Mouse (Mus musculus) intestine, embryonic 14.5 days (tissue): Measurements from ENCODE around the gene Prr36. TPM values are rescaled to one million over a fixed set of nuclear protein-coding genes. Genes with fewer than 3 reads are reported as not detected.
A peak's percentile ranks its signal among the peaks of the same experiment; 100 is the strongest.
"Not testable (repeated sequence)": the region's sequence is repeated elsewhere in the genome, so short reads cannot be mapped to it uniquely, and the experiment has no call there.

Experiments used
- ATAC-seq: fragments of 200-750 bp; cut with Nextera tagmentation; replicated peaks from 2 replicates; pipeline ENCODE4 v1.8.0; 2017; ENCODE audit warnings: low read depth, moderate number of reproducible peaks, moderate TSS enrichment, moderate library complexity; ENCODE audit not compliant: low FRiP score, low TSS enrichment
- DNase-seq: peaks from one replicate; pipeline ENCODE4 v3.0.0-alpha.2; 2018; ENCODE audit warnings: low spot score
- H3K27ac ChIP-seq: fragments of 300-500 bp; sonication (generic); 2 replicates; pipeline ENCODE4 v1.5.1; 2014; ENCODE audit warnings: low read depth, mild to moderate bottlenecking, control low read depth
- H3K27me3 ChIP-seq: fragments of 300-500 bp; sonication (generic); replicated peaks from 2 replicates; pipeline ENCODE4 v1.6.1; 2014; ENCODE audit warnings: low read length, control low read depth; ENCODE audit not compliant: control insufficient read depth, insufficient read depth
- H3K36me3 ChIP-seq: fragments of 300-500 bp; sonication (generic); 2 replicates; pipeline ENCODE4 v1.6.1; 2014; ENCODE audit warnings: low read length, control low read depth; ENCODE audit not compliant: control insufficient read depth, insufficient read depth
- H3K4me1 ChIP-seq: fragments of 300-500 bp; sonication (generic); replicated peaks from 2 replicates; pipeline ENCODE4 v1.6.1; 2014; ENCODE audit warnings: low read length, control low read depth, mixed read lengths; ENCODE audit not compliant: control insufficient read depth, insufficient read depth
- H3K4me2 ChIP-seq: fragments of 300-500 bp; sonication (generic); 2 replicates; pipeline ENCODE4 v1.6.1; 2014; ENCODE audit warnings: low read length
- H3K4me3 ChIP-seq: fragments of 300-500 bp; sonication (generic); 2 replicates; pipeline ENCODE4 v1.5.1; 2014; ENCODE audit warnings: low read depth, low read length, control low read depth, mixed read lengths
- H3K9ac ChIP-seq: fragments of 300-500 bp; sonication (generic); 2 replicates; pipeline ENCODE4 v1.6.1; 2014; ENCODE audit warnings: mild to moderate bottlenecking, low read length
- H3K9me3 ChIP-seq: fragments of 300-500 bp; sonication (generic); 2 replicates; pipeline ENCODE4 v1.6.1; 2016; ENCODE audit warnings: low read length, control low read depth; ENCODE audit not compliant: control insufficient read depth
- WGBS: fragments of 180-500 bp; shearing (Covaris S2); extraction: QIAGEN DNeasy Blood & Tissue Kit; methylation state at CpG from one replicate; pipeline ENCODE4 v1.1.7; 2014; 5-methylcytosine and 5-hydroxymethylcytosine counted together
- polyA plus RNA-seq: library from polyadenylated mRNA; unstranded; fragments of >200 nt; fragmentation: Nextera tagmentation; extraction: Ambion mirVana; gene quantifications from 2 replicates; pipeline ENCODE4 v1.2.1, GENCODE M21; 2014

The Prr36 gene
- polyA plus RNA-seq, 1 experiment from 2014 or later: 5.4 TPM

GRCm38 (mm10) chr8:4256911-4257310 is 39.7 kb upstream of the Prr36 start:
- ATAC-seq (no peak), DNase-seq (no peak)
- Histone ChIP-seq H3K36me3 (peaks cover 47% of the 10 kb centered on the region), H3K4me3 (no peak overlapping the region), H3K27me3 (no peaks in the 10 kb centered on the region), H3K9me3 (no peaks in the 10 kb centered on the region), H3K9ac (no peak overlapping the region), H3K4me1 (peaks cover 24% of the 10 kb centered on the region), H3K4me2 (0 out of 2 replicates have a peak overlapping the region, but pooled peaks have one; percentile 11), H3K27ac (peak overlapping the region; percentile 45)
- WGBS: 55% methylated on average over 4 of the region's 4 CpGs

DNA sequence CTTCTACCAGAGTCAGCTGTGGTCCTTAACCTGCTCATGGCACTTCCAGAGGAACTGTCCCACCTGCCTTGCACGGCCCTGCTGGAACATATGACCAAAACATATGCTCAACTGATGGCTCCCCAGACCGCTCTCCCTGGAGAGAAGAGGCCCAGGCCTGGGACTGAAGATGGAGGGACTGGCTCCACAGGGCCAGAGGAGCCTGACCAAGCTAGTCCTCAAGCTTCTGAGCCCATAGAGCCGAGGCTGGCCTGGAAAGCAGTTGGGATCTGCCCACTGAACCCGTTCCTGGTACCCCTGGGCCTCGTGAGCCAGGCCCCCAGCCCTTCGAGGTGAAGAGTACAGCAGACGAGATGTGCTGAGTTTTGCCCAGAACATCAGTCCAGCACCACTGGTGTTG is 38.2 kb upstream of the Prr36 start:
- not testable (repeated sequence) for H3K4me3 ChIP-seq, H3K27ac ChIP-seq, H3K9ac ChIP-seq, DNase-seq, H3K27me3 ChIP-seq, ATAC-seq, H3K9me3 ChIP-seq, H3K4me2 ChIP-seq
- H3K36me3 ChIP-seq: peaks cover 33% of the 10 kb centered on the region
- 88% methylated on average over 7 of the region's 7 CpGs for WGBS
- H3K4me1 ChIP-seq: peaks cover 28% of the 10 kb centered on the region

GRCm38 (mm10) chr8:4254001-4254400 is 36.7 kb upstream of the Prr36 start:
- no peak for ATAC-seq

DNA sequence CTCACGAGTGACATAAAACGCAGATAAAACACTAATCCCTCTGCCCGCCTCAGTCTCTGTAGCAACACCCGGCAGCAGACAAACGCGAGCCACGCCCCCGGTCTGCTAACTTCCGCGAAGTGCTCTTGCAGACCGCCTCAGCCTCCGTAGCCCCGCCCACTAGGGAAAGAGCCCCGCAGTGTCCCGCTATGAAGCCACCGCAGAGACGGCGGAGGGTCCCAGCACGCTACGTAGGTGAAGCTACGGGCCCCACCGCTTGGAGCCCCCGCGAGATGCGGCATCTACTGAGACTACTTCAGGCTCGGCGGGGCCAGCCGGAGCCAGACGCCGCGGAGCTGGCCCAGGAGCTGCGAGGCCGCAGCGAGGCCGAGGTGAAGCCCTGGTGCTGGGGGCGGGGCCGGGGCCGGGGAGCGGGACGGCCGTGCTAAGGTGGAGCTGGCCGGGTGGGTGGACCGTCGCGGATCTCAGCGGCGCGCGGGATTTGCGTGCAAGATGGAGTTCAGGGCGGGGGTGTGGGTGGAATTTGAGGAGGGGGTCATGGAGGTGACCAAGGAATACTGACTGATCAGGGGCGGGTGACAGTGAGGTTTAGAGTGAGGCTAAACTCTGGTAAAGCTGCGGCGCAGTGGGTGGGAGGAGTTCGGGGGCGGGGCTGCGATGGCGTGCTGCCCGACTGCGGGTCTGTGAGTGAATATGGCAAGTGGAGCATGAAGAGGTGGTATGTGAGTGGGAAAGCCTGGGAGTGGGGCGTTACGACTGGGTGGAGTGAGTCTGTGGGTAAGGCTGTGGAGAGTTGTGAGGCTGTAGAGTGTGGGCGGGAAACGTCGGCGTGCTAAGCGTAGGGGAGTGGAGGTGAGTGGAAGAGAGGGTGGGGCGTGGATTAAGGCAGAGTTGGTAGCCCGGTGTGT is 35.9 kb upstream of the Prr36 start, which contains the start of gene Snapc2:
Gene Snapc2, plus strand, starts transcription at position 147 of the 908 bp plus-strand sequence.
- under 1% methylated on average over 68 of the region's 69 CpGs for whole genome bisulfite sequencing
- DNase-seq: peak; percentile 98

More at GRCm38 (mm10) chr8:4254001-4254400, 36.7 kb upstream of the Prr36 start:
- Histone ChIP-seq H3K4me3 (peak overlapping the region; percentile 94), H3K4me1 (peaks cover 22% of the 10 kb centered on the region), H3K9ac (no peak overlapping the region), H3K27ac (no peak overlapping the region), H3K9me3 (no peaks in the 10 kb centered on the region), H3K27me3 (no peaks in the 10 kb centered on the region), H3K36me3 (peaks cover 34% of the 10 kb centered on the region), H3K4me2 (peak overlapping the region; percentile 64)
- DNase-seq: no peak
- 67% methylated on average over 6 of the region's 6 CpGs for WGBS

DNA sequence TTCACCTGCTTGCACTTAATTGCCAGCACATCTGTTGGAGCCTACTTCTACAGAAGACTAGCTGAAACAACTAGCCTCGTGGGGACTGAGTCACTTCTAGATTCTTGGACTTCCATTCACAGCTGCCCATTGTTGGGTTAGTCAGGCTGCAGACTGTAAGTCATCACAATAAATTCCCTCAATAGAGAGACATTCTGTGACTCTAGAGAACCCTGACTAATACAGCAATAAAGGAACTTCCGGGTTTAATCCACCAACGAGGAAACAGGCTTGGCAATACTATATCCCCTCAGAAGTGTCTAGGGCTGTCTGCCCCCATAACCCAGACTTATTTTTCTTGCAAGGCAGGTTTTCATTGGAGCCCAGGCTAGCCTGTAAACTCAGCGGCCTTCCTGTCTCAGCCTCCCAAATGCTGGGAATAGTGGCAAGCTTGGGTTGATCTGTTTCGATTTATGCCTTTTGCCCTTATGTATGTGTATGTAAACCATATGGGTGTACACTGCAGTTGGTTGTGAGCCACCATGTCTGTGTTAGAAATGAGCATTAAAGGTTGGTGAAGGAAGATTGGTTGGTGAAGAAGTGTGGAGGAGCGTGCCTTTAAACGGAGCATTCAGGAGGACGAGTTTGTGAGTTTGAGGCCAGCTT is 35.0 kb upstream of the Prr36 start:
- H3K4me1 ChIP-seq: peaks cover 13% of the 10 kb centered on the region
- no peak overlapping the region for H3K27ac ChIP-seq
- no peak for ATAC-seq
- peaks cover 45% of the 10 kb centered on the region for H3K36me3 ChIP-seq
- 44% methylated on average over 8 of the region's 8 CpGs for WGBS
- no peaks in the 10 kb centered on the region for H3K27me3 ChIP-seq
- peak overlapping the region; percentile 79 for H3K9ac ChIP-seq
- peak overlapping the region; percentile 94 for H3K4me3 ChIP-seq
- H3K9me3 ChIP-seq: no peaks in the 10 kb centered on the region
- no peak for DNase-seq
- H3K4me2 ChIP-seq: peak overlapping the region; percentile 64

More for the DNA sequence above, 35.9 kb upstream of the Prr36 start, which contains the start of gene Snapc2:
- Histone ChIP-seq H3K27me3 (no peaks in the 10 kb centered on the region), H3K9me3 (no peaks in the 10 kb centered on the region), H3K36me3 (peaks cover 36% of the 10 kb centered on the region), H3K4me1 (peaks cover 22% of the 10 kb centered on the region), H3K4me3 (peak within 1 kb of the TSS; percentile 94), H3K4me2 (peak within 1 kb of the TSS; percentile 64), H3K9ac (peak within 1 kb of the TSS; percentile 79), H3K27ac (peak within 1 kb of the TSS; percentile 86)
- peak; percentile 91 for ATAC-seq

GRCm38 (mm10) chr8:4250306-4250970 is 33.2 kb upstream of the Prr36 start:
- 40% methylated on average over 26 of the region's 26 CpGs for WGBS
- Histone ChIP-seq H3K36me3 (peaks cover 51% of the 10 kb centered on the region), H3K27me3 (no peaks in the 10 kb centered on the region), H3K27ac (no peak overlapping the region), H3K4me2 (no peak overlapping the region), H3K9ac (no peak overlapping the region), H3K9me3 (no peaks in the 10 kb centered on the region), H3K4me1 (peaks cover 13% of the 10 kb centered on the region), H3K4me3 (no peak overlapping the region)
- peak; percentile 91 for DNase-seq
- ATAC-seq: peak; percentile 6; the same call in 1 of the 2 replicates

GRCm38 (mm10) chr8:4249213-4249612 is 32.0 kb upstream of the Prr36 start:
- ATAC-seq (no peak), DNase-seq (peak; percentile 71)
- Histone ChIP-seq H3K4me1 (peaks cover 11% of the 10 kb centered on the region), H3K4me2 (no peak overlapping the region), H3K9me3 (no peaks in the 10 kb centered on the region), H3K4me3 (no peak overlapping the region), H3K36me3 (peaks cover 51% of the 10 kb centered on the region), H3K9ac (no peak overlapping the region), H3K27me3 (no peaks in the 10 kb centered on the region), H3K27ac (peak overlapping the region; percentile 24; the same call in 1 of the 2 replicates)
- WGBS: 17% methylated on average over 29 of the region's 29 CpGs

DNA sequence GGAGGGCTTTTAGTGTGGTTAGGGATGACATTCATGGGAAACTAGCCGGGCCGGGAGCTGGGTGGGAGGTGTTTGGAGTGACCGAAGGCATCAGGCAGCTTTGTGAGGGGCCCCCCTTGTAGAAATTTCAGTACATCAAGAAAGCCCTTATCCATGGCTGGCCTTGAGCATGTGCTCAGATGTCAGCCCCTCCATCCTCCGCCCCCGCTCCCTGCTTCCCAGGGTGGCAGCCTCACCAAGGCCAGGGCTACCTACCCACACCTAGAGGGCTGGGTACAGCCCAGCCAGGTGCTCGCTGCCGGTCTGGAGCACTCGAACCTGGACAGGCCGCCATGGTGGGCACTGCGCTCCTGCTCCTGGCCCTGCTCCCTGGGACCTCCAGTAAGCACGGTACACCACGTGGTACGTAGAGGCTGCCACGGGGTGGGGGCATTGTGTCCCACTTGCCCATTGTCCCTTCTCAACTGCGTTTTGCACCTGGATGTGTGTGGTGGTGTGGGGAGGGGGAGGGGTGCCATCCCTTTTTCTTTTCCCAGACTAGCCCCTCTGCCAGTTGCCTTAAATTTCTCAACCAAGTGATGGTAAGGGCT is 30.8 kb upstream of the Prr36 start, which contains the start of gene Tgfbr3l:
Gene Tgfbr3l, plus strand, starts transcription at position 264 of the 590 bp plus-strand sequence.
- Histone ChIP-seq H3K27ac (no peak within 1 kb of the TSS), H3K36me3 (peaks cover 62% of the 10 kb centered on the region), H3K4me1 (peaks cover 5% of the 10 kb centered on the region; the same call in 1 of the 2 replicates), H3K4me2 (no peak within 1 kb of the TSS), H3K4me3 (no peak within 1 kb of the TSS), H3K27me3 (no peaks in the 10 kb centered on the region), H3K9me3 (no peaks in the 10 kb centered on the region), H3K9ac (no peak within 1 kb of the TSS)
- DNase-seq: no peak
- no peak for ATAC-seq
- 79% methylated on average over 15 of the region's 15 CpGs for WGBS
